Mouse (Mus musculus): ENCODE measurements at regions not wholly inside any gene's neighbourhood (a gene's known extent, or its start where the extent isn't known, plus 50 kb on each side); places are given as distances from the start of the nearest gene placed in this dataset.
A peak's percentile ranks its signal among the peaks of the same experiment; 100 is the strongest.

- ATAC-seq (replicated peaks; ENCODE audit: low read depth, poor library complexity, severe bottlenecking) = no peak
Observed at GRCm38 (mm10) chr10:83888587-83888986, 165.9 kb downstream of the 1500009L16Rik start.

- ATAC-seq (replicated peaks; ENCODE audit: low read depth, poor library complexity, severe bottlenecking) = no peak
Observed at GRCm38 (mm10) chr10:83895741-83896150, 173.1 kb downstream of the 1500009L16Rik start.

GRCm38 (mm10) chr10:83896160-83896559 lies 173.5 kb downstream of the 1500009L16Rik start:
- ATAC-seq (replicated peaks; ENCODE audit: low read depth, poor library complexity, severe bottlenecking) = no peak

- no peak for ATAC-seq (replicated peaks; ENCODE audit: low read depth, poor library complexity, severe bottlenecking)
Observed at GRCm38 (mm10) chr10:83897558-83897957, 174.9 kb downstream of the 1500009L16Rik start.

- no peak for ATAC-seq (replicated peaks; ENCODE audit: low read depth, poor library complexity, severe bottlenecking)
Observed at GRCm38 (mm10) chr10:83906751-83907150, 184.1 kb downstream of the 1500009L16Rik start.

GRCm38 (mm10) chr10:83910649-83911370 lies 188.1 kb downstream of the 1500009L16Rik start:
- ATAC-seq (replicated peaks; ENCODE audit: low read depth, poor library complexity, severe bottlenecking) = peak; percentile 69

GRCm38 (mm10) chr10:83914401-83915132 lies 191.9 kb downstream of the 1500009L16Rik start:
- ATAC-seq (replicated peaks; ENCODE audit: low read depth, poor library complexity, severe bottlenecking) = no peak

GRCm38 (mm10) chr10:83915133-83915730 lies 192.6 kb downstream of the 1500009L16Rik start:
- no peak for ATAC-seq (replicated peaks; ENCODE audit: low read depth, poor library complexity, severe bottlenecking)

- no peak for ATAC-seq (replicated peaks; ENCODE audit: low read depth, poor library complexity, severe bottlenecking)
Observed at GRCm38 (mm10) chr10:83926990-83927389, 204.3 kb downstream of the 1500009L16Rik start.

- ATAC-seq (replicated peaks; ENCODE audit: low read depth, poor library complexity, severe bottlenecking) = no peak
Observed at GRCm38 (mm10) chr10:83927554-83927953, 204.9 kb downstream of the 1500009L16Rik start.

GRCm38 (mm10) chr10:83931758-83932157 lies 209.1 kb downstream of the 1500009L16Rik start:
- no peak for ATAC-seq (replicated peaks; ENCODE audit: low read depth, poor library complexity, severe bottlenecking)

- ATAC-seq (replicated peaks; ENCODE audit: low read depth, poor library complexity, severe bottlenecking) = no peak
Observed at GRCm38 (mm10) chr10:83933201-83933600, 210.5 kb downstream of the 1500009L16Rik start.

- no peak for ATAC-seq (replicated peaks; ENCODE audit: low read depth, poor library complexity, severe bottlenecking)
Observed at GRCm38 (mm10) chr10:83934498-83934897, 211.8 kb downstream of the 1500009L16Rik start.

- no peak; the same call in 1 of the 2 replicates for ATAC-seq (replicated peaks; ENCODE audit: low read depth, poor library complexity, severe bottlenecking)
Observed at GRCm38 (mm10) chr10:83937168-83937567, 214.5 kb downstream of the 1500009L16Rik start.

- ATAC-seq (replicated peaks; ENCODE audit: low read depth, poor library complexity, severe bottlenecking) = no peak
Observed at GRCm38 (mm10) chr10:83942101-83942500, 219.4 kb downstream of the 1500009L16Rik start.

GRCm38 (mm10) chr10:83944158-83944557 lies 221.5 kb downstream of the 1500009L16Rik start:
- peak; percentile 13; the same call in 1 of the 2 replicates for ATAC-seq (replicated peaks; ENCODE audit: low read depth, poor library complexity, severe bottlenecking)

- no peak for ATAC-seq (replicated peaks; ENCODE audit: low read depth, poor library complexity, severe bottlenecking)
Observed at GRCm38 (mm10) chr10:83944897-83945296, 222.2 kb downstream of the 1500009L16Rik start.

- peak; percentile 24; the same call in 1 of the 2 replicates for ATAC-seq (replicated peaks; ENCODE audit: low read depth, poor library complexity, severe bottlenecking)
Observed at GRCm38 (mm10) chr10:83945503-83945902, 222.8 kb downstream of the 1500009L16Rik start.

- ATAC-seq (replicated peaks; ENCODE audit: low read depth, poor library complexity, severe bottlenecking) = peak; percentile 84
Observed at GRCm38 (mm10) chr10:83946186-83947176, 223.8 kb downstream of the 1500009L16Rik start.

All from common myeloid progenitor, adult 5-6 weeks (primary cell).